ENCODE assay signal across 12 mouse cellular contexts in the genomic region with DNA sequence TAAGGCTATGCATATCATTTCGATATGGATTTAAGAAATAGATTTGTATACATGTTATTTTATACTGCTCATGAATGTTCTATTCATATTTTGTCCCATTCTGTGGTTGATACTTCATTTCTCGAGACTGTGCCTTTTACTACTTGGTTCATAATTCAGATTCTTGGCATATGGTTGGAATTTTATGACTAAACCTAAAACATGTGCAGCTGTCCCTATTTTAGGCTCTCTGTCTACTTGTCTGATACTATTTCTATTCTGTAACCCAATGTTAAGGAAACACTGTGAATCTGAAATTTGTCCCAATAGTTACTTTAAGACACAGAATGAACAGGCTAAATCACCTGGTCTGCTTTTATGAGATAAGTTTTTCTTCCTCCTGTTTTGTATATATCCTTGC.
"Had no signal": no experiment of that assay in that cellular context is flagged by ENCODE, and none has a peak within 500 bp of the region (broad histone marks: within the 10 kb centered on the region; RNA-seq: fewer than 3 reads in every experiment).

No protein-coding gene starts in this region.

- DNase-seq: kidney, adult 9 months; kidney, postnatal 14 days; kidney, postnatal 4 days; layer of hippocampus, postnatal 36 days; liver; lung, adult 18-20 months; lung, postnatal 10 days; lung, postnatal 36 days; retina, postnatal 1 day; thymus, adult 2 months; thymus, postnatal 14 days; thymus, postnatal 4 days had no signal
